Mouse (Mus musculus) cerebellum, adult 2 months (tissue): ENCODE data around the gene Hps4.

Experiments used
- CTCF ChIP-seq: fragments of 200-500 bp; IDR thresholded peaks from 2 replicates; pipeline ENCODE4 v1.5.1; 2011; ENCODE audit warnings: low read depth, mild to moderate bottlenecking, control low read depth, low read length, moderate library complexity, borderline replicate concordance; ENCODE audit not compliant: insufficient read depth
- POLR2A ChIP-seq: fragments of 200-500 bp; IDR thresholded peaks from 2 replicates; pipeline ENCODE4 v1.6.1; 2011; ENCODE audit warnings: low read length, control low read depth, borderline replicate concordance; ENCODE audit not compliant: insufficient read depth

- TF ChIP-seq CTCF (no peak), POLR2A (no peak)
Measured at GRCm38 (mm10) chr5:112300112-112300511, 42.8 kb upstream of the Hps4 start.
